Mouse (Mus musculus) liver, postnatal 0 days (tissue): ENCODE measurements around the gene Ankrd31.

Experiments
- CTCF ChIP-seq: sonication (generic); IDR thresholded peaks from 2 replicates; pipeline ENCODE4 v1.5.1; 2016; ENCODE audit warnings: antibody characterized with exemption, low read depth
- EP300 ChIP-seq: IDR thresholded peaks from 2 replicates; pipeline ENCODE4 v1.6.1; 2016; ENCODE audit warnings: antibody characterized with exemption, low read depth, mild to moderate bottlenecking

DNA sequence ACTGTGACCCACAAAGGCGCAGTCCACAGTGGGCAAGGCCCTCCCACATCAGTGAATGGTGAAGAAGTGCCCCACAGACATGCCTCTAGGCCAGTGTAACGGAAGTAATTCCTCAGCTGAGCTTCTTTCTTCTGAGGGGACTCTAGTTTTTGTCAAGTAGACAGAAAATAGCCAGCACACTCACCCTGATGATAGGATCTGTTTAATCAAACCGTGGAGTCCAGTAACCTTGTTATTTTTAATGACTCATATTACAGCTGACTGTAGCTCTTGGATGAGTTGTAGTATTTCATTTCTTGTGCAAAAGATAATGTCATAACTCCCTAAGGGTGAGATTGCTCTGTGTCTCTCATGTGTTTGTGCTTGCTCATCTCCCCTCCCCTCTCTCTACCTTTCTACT, 158.6 kb downstream of the Ankrd31 start:
- TF ChIP-seq CTCF, result no peak
- no peak for TF ChIP-seq EP300
